Mouse (Mus musculus) spleen, adult 2 months (tissue): ENCODE results near the gene Gm17490.

ENCODE experiments used
- CTCF ChIP-seq: fragments of 200-500 bp; IDR thresholded peaks from 2 replicates; pipeline ENCODE4 v1.5.1; 2011; ENCODE audit warnings: mild to moderate bottlenecking, inconsistent platforms; ENCODE audit not compliant: insufficient read depth, insufficient read length, insufficient replicate concordance; ENCODE audit errors: extremely low read depth
- POLR2A ChIP-seq: fragments of 200-500 bp; IDR thresholded peaks from 2 replicates; pipeline ENCODE4 v1.6.1; 2011; ENCODE audit warnings: low read depth, low read length, inconsistent platforms

GRCm38 (mm10) chr2:11619598-11619997 lies 6.5 kb downstream of the Gm17490 start:
- no peak for TF ChIP-seq CTCF
- TF ChIP-seq POLR2A, result no peak
